In genomic region chr8:53171694-53172299, GRCm38 (mm10) we compare ENCODE assay signal across 17 mouse cellular contexts.
DNase-seq lines count a peak whose midpoint lies in the region; ATAC-seq and TF ChIP-seq lines count a peak whose summit lies in the region.
"Had no signal": no experiment of that assay in that cellular context is flagged by ENCODE, and none has a peak within 500 bp of the region (broad histone marks: within the 10 kb centered on the region; RNA-seq: fewer than 3 reads in every experiment).

No protein-coding gene starts in this region.

- H3K4me2 ChIP-seq in limb, embryonic 11.5 days (ENCODE audit: low read depth, severe bottlenecking), result no peak overlapping the region
- no peak overlapping the region for H3K4me2 ChIP-seq in intestine, embryonic 15.5 days (replicated peaks)
- H3K4me2 ChIP-seq in limb, embryonic 14.5 days (replicated peaks; ENCODE audit: low read depth, low read length, severe bottlenecking), result no peak overlapping the region
- H3K4me2 ChIP-seq in midbrain, embryonic 13.5 days (replicated peaks), result no peak overlapping the region
- H3K4me2 ChIP-seq: forebrain, embryonic 13.5 days; heart, embryonic 12.5 days had no signal

- no peak overlapping the region for H3K9ac ChIP-seq in limb, embryonic 11.5 days (ENCODE audit: low read length)
- no peak overlapping the region for H3K9ac ChIP-seq in intestine, embryonic 15.5 days
- no peak overlapping the region for H3K9ac ChIP-seq in limb, embryonic 14.5 days (ENCODE audit: low read depth, low read length, severe bottlenecking)
- no peak overlapping the region for H3K9ac ChIP-seq in midbrain, embryonic 13.5 days (replicated peaks)
- H3K9ac ChIP-seq: forebrain, embryonic 13.5 days; forebrain, postnatal 0 days; heart, embryonic 12.5 days had no signal

- no peak for DNase-seq in limb, embryonic 11.5 days (ENCODE audit: low spot score)
- no peak for DNase-seq in limb, embryonic 10.5 days (ENCODE audit: low spot score)
- DNase-seq in limb, embryonic 14.5 days (ENCODE audit: low spot score), result peak; percentile 83
- DNase-seq in adrenal gland, adult (ENCODE audit: inconsistent age in 2 of 2, low spot score in 1 of 2), result no peak
- DNase-seq: adrenal gland, postnatal 14 days; cerebellum, adult 11-12 months; cerebellum, adult 9-10 months; cerebellum, postnatal 36 days; forebrain, postnatal 0 days; gastrocnemius, adult 2 months; gastrocnemius, postnatal 25 days had no signal

- H3K27me3 ChIP-seq in limb, embryonic 11.5 days (ENCODE audit: control insufficient read depth, insufficient read depth, low read length), result no peaks in the 10 kb centered on the region
- no peaks in the 10 kb centered on the region for H3K27me3 ChIP-seq in limb, embryonic 10.5 days (ENCODE audit: low read depth, poor library complexity, severe bottlenecking)
- H3K27me3 ChIP-seq in intestine, embryonic 15.5 days (replicated peaks), result no peaks in the 10 kb centered on the region
- peaks cover 7% of the 10 kb centered on the region; the same call in 1 of the 2 replicates for H3K27me3 ChIP-seq in limb, embryonic 14.5 days (ENCODE audit: control insufficient read depth, insufficient read depth, low read length)
- H3K27me3 ChIP-seq in midbrain, embryonic 13.5 days, result no peaks in the 10 kb centered on the region
- H3K27me3 ChIP-seq: forebrain, embryonic 13.5 days; heart, embryonic 12.5 days had no signal

- ATAC-seq in limb, embryonic 11.5 days (ENCODE audit: insufficient number of reproducible peaks, low FRiP score, low TSS enrichment, low read depth), result 0 out of 2 replicates have a peak, but pooled peaks have one; percentile 57
- peak; percentile 93 for ATAC-seq in intestine, embryonic 15.5 days
- ATAC-seq in limb, embryonic 14.5 days (ENCODE audit: low FRiP score, low read depth), result peak; percentile 90
- ATAC-seq in megakaryocyte, adult 5-6 weeks (ENCODE audit: poor library complexity, severe bottlenecking), result no peak
- ATAC-seq in midbrain, embryonic 13.5 days, result no peak
- ATAC-seq: forebrain, embryonic 13.5 days; forebrain, postnatal 0 days had no signal

- H3K4me1 ChIP-seq in limb, embryonic 11.5 days (ENCODE audit: control insufficient read depth, insufficient read depth, low read length), result no peaks in the 10 kb centered on the region
- no peaks in the 10 kb centered on the region for H3K4me1 ChIP-seq in limb, embryonic 10.5 days
- H3K4me1 ChIP-seq in intestine, embryonic 15.5 days (replicated peaks), result no peaks in the 10 kb centered on the region
- H3K4me1 ChIP-seq in limb, embryonic 14.5 days (ENCODE audit: control insufficient read depth, insufficient read depth, low read length), result no peaks in the 10 kb centered on the region
- H3K4me1 ChIP-seq in midbrain, embryonic 13.5 days (replicated peaks), result no peaks in the 10 kb centered on the region
- H3K4me1 ChIP-seq: embryonic facial prominence, embryonic 10.5 days; forebrain, embryonic 13.5 days; heart, embryonic 12.5 days had no signal

- H3K4me3 ChIP-seq in limb, embryonic 11.5 days (ENCODE audit: low read depth, low read length), result no peak overlapping the region
- no peak overlapping the region for H3K4me3 ChIP-seq in limb, embryonic 10.5 days
- H3K4me3 ChIP-seq in intestine, embryonic 15.5 days (replicated peaks), result no peak overlapping the region
- H3K4me3 ChIP-seq in limb, embryonic 14.5 days (replicated peaks; ENCODE audit: low read length), result no peak overlapping the region
- H3K4me3 ChIP-seq in midbrain, embryonic 13.5 days (replicated peaks), result no peak overlapping the region
- H3K4me3 ChIP-seq: embryonic facial prominence, embryonic 10.5 days; forebrain, embryonic 13.5 days; gastrocnemius, adult 2 months; heart, embryonic 12.5 days had no signal

- no peak for TF ChIP-seq POLR2A in limb, embryonic 14.5 days (IDR thresholded peaks at IDR 0.05; ENCODE audit: borderline replicate concordance, extremely low read depth, insufficient read depth, insufficient read length)

- H3K36me3 ChIP-seq in limb, embryonic 11.5 days (ENCODE audit: control insufficient read depth, insufficient read depth, low read length), result no peaks in the 10 kb centered on the region
- H3K36me3 ChIP-seq in limb, embryonic 10.5 days, result no peaks in the 10 kb centered on the region
- no peaks in the 10 kb centered on the region for H3K36me3 ChIP-seq in intestine, embryonic 15.5 days
- H3K36me3 ChIP-seq in limb, embryonic 14.5 days (ENCODE audit: control insufficient read depth, insufficient read depth, low read length), result no peaks in the 10 kb centered on the region
- no peaks in the 10 kb centered on the region for H3K36me3 ChIP-seq in midbrain, embryonic 13.5 days
- H3K36me3 ChIP-seq: embryonic facial prominence, embryonic 10.5 days; heart, embryonic 12.5 days had no signal

- no peaks in the 10 kb centered on the region for H3K9me3 ChIP-seq in limb, embryonic 11.5 days (ENCODE audit: control insufficient read depth, low read length)
- no peaks in the 10 kb centered on the region for H3K9me3 ChIP-seq in limb, embryonic 10.5 days (replicated peaks)
- no peaks in the 10 kb centered on the region for H3K9me3 ChIP-seq in intestine, embryonic 15.5 days
- H3K9me3 ChIP-seq in limb, embryonic 14.5 days (ENCODE audit: control insufficient read depth, low read length), result no peaks in the 10 kb centered on the region
- no peaks in the 10 kb centered on the region for H3K9me3 ChIP-seq in midbrain, embryonic 13.5 days
- H3K9me3 ChIP-seq: embryonic facial prominence, embryonic 10.5 days; forebrain, embryonic 13.5 days; heart, embryonic 12.5 days had no signal

- H3K27ac ChIP-seq in limb, embryonic 11.5 days (replicated peaks; ENCODE audit: low read depth, low read length), result no peak overlapping the region
- no peak overlapping the region for H3K27ac ChIP-seq in limb, embryonic 10.5 days
- no peak overlapping the region for H3K27ac ChIP-seq in intestine, embryonic 15.5 days
- H3K27ac ChIP-seq in limb, embryonic 14.5 days (replicated peaks; ENCODE audit: low read depth, low read length), result no peak overlapping the region
- H3K27ac ChIP-seq in midbrain, embryonic 13.5 days, result no peak overlapping the region
- H3K27ac ChIP-seq: embryonic facial prominence, embryonic 10.5 days; forebrain, embryonic 13.5 days; gastrocnemius, adult 2 months had no signal

- WGBS in limb, embryonic 11.5 days, result 74% methylated on average over 5 of the region's 5 CpGs
- 96% methylated on average over 5 of the region's 5 CpGs for WGBS in limb, embryonic 10.5 days
- WGBS in intestine, embryonic 15.5 days, result 68% methylated on average over 5 of the region's 5 CpGs
- WGBS in limb, embryonic 14.5 days, result 31% methylated on average over 5 of the region's 5 CpGs
- 93% methylated on average over 5 of the region's 5 CpGs for WGBS in midbrain, embryonic 13.5 days

Comparison
In these comparisons a context has a peak if more than half of its experiments do, and no peak if none do; other contexts are left out.
1. ATAC-seq: peak in limb, embryonic 11.5 days (single experiment), intestine, embryonic 15.5 days (single experiment) and limb, embryonic 14.5 days (single experiment); none in megakaryocyte, adult 5-6 weeks (single experiment) and midbrain, embryonic 13.5 days (single experiment).